Mouse (Mus musculus) ES-E14 (cell line): Measurements from ENCODE around the gene Adora3. TPM values are rescaled to one million over a fixed set of nuclear protein-coding genes. Genes with fewer than 3 reads are reported as not detected.

Source experiments
- DNase-seq: peaks from one replicate; pipeline ENCODE4 v3.0.0-alpha.2; 2013; ENCODE audit warnings: low read depth, low spot score
- H3K27ac ChIP-seq: 2 replicates; pipeline ENCODE4 v1.5.1; 2012; ENCODE audit warnings: low read depth, mild to moderate bottlenecking, low read length, moderate library complexity, mixed read lengths; ENCODE audit not compliant: poor library complexity, insufficient read depth, severe bottlenecking
- H3K36me3 ChIP-seq: 2 replicates; pipeline ENCODE4 v1.6.1; 2012; ENCODE audit warnings: mild to moderate bottlenecking, low read length, moderate library complexity, mixed read lengths; ENCODE audit not compliant: control insufficient read depth, poor library complexity, insufficient read depth, severe bottlenecking
- H3K4me1 ChIP-seq, 2 experiments: fragments of 150-350 bp in 1 of 2; sonication (generic) in 1 of 2; 2 replicates each; pipeline ENCODE4 v1.6.1; 2012; ENCODE audit warnings: low read length in 2 of 2, mild to moderate bottlenecking in 1 of 2, mixed read lengths in 1 of 2; ENCODE audit not compliant: control insufficient read depth in 2 of 2, insufficient read depth in 2 of 2, poor library complexity in 1 of 2
- H3K4me3 ChIP-seq, 2 experiments: fragments of 150-350 bp in 1 of 2; sonication (generic) in 1 of 2; 2 replicates each; pipeline ENCODE4 v1.5.1; 2012; ENCODE audit warnings: low read length in 2 of 2, low read depth in 1 of 2, mild to moderate bottlenecking in 1 of 2, mixed read lengths in 1 of 2; ENCODE audit not compliant: insufficient read depth in 1 of 2, poor library complexity in 1 of 2, severe bottlenecking in 1 of 2
- H3K9ac ChIP-seq: 2 replicates; pipeline ENCODE4 v1.6.1; 2012; ENCODE audit warnings: low read depth, mild to moderate bottlenecking, low read length, mixed read lengths; ENCODE audit not compliant: poor library complexity, insufficient read depth, severe bottlenecking
- H3K9me3 ChIP-seq: fragments of 150-350 bp; sonication (generic); 2 replicates; pipeline ENCODE4 v1.6.1; 2012; ENCODE audit warnings: low read depth, mild to moderate bottlenecking, low read length; ENCODE audit not compliant: control insufficient read depth, insufficient read depth
- CHD2 ChIP-seq: IDR thresholded peaks from 2 replicates; pipeline ENCODE4 v1.6.1; 2014; ENCODE audit warnings: mild to moderate bottlenecking, low read depth, low read length, inconsistent platforms
- HCFC1 ChIP-seq: IDR thresholded peaks from 2 replicates; pipeline ENCODE4 v1.6.1; 2012; ENCODE audit warnings: low read length, inconsistent platforms, borderline replicate concordance; ENCODE audit not compliant: insufficient read depth
- MAFK ChIP-seq: IDR thresholded peaks from 2 replicates; pipeline ENCODE4 v1.6.1; 2014; ENCODE audit warnings: mild to moderate bottlenecking, low read depth, low read length, inconsistent platforms; ENCODE audit not compliant: insufficient read depth
- ZC3H11A ChIP-seq: IDR thresholded peaks from 2 replicates; pipeline ENCODE4 v1.6.1; 2012; ENCODE audit warnings: low read depth, mild to moderate bottlenecking, inconsistent platforms, low read length, borderline replicate concordance
- ZNF384 ChIP-seq: IDR thresholded peaks from 2 replicates; pipeline ENCODE4 v1.6.1; 2012; ENCODE audit warnings: low read depth, low read length, inconsistent platforms
- in situ Hi-C, 2 experiments: fragments of 600-800 bp; cut with MboI; formaldehyde crosslinking; loops; one replicate each; pipeline ENCODE4 v1.15.1; 2025; ENCODE audit warnings: low sequenced_read_pairs in 2 of 2, inconsistent platforms in 1 of 2; ENCODE audit not compliant: unreplicated experiment in 2 of 2
- total RNA-seq: library from RNA; depleted of rRNA; stranded (reverse); fragments of 300-350 nt; gene quantifications from 2 replicates; pipeline ENCODE4 v1.2.3, GENCODE M21; 2012

Adora3 gene
- total RNA-seq, 1 experiment = not detected

DNA sequence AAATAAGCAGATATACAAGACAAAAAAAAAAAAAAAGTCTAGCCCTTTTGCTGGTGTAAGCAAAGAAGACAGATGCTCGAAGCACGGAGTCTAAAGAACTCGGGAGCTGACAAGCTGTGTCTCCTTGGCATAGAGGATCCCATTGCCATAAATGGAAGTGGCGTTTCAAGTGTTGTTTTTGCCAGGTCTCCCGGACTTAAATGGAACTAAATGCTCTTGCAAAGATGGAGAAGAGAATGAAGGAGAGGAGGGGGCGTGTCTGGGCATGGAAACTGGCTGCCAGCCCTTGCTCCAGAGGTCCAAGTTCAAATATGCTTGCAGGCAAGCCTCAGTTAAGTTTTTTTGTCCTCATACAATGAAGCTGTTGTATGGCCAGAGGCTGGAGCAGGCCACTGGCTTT lies 1.4 kb downstream of the Adora3 start:
- in situ Hi-C loops = no loop called here
- Histone ChIP-seq H3K4me3 (no peak overlapping the region), H3K4me1 (no peaks in the 10 kb centered on the region), H3K27ac (no peak overlapping the region), H3K9me3 (no peaks in the 10 kb centered on the region), H3K36me3 (no peaks in the 10 kb centered on the region), H3K9ac (no peak overlapping the region)
- TF ChIP-seq MAFK (no peak), ZC3H11A (no peak), ZNF384 (no peak), CHD2 (no peak), HCFC1 (no peak)
- no peak for DNase-seq

DNA sequence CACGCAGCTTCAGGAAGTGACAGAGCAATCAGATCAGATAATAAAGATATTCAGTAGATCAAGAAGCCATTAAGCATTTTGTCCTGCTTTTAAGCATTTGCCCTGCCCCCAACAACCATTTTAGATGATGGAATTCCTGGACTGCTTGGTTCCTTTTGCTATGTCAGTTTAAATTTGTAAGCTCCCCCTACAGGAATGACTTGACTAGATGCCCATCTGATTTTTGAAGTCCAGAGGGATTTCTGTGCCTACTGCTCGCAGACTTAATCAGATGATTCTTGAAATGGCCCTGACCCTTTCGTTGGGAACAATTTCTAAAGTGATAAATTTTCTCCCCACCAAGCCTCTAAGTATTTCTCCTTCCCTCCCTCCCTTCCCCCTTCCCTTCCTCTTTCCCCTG lies 1.9 kb downstream of the Adora3 start:
- H3K9me3 ChIP-seq = no peaks in the 10 kb centered on the region
- DNase-seq = no peak
- no peak for TF ChIP-seq MAFK
- no peak for TF ChIP-seq ZNF384
- TF ChIP-seq HCFC1 = no peak
- no peak for TF ChIP-seq ZC3H11A
- TF ChIP-seq CHD2 = no peak
- H3K36me3 ChIP-seq = no peaks in the 10 kb centered on the region
- in situ Hi-C loops = no loop called here
- no peak overlapping the region for H3K4me3 ChIP-seq
- no peaks in the 10 kb centered on the region for H3K4me1 ChIP-seq
- H3K27ac ChIP-seq = no peak overlapping the region
- no peak overlapping the region for H3K9ac ChIP-seq

DNA sequence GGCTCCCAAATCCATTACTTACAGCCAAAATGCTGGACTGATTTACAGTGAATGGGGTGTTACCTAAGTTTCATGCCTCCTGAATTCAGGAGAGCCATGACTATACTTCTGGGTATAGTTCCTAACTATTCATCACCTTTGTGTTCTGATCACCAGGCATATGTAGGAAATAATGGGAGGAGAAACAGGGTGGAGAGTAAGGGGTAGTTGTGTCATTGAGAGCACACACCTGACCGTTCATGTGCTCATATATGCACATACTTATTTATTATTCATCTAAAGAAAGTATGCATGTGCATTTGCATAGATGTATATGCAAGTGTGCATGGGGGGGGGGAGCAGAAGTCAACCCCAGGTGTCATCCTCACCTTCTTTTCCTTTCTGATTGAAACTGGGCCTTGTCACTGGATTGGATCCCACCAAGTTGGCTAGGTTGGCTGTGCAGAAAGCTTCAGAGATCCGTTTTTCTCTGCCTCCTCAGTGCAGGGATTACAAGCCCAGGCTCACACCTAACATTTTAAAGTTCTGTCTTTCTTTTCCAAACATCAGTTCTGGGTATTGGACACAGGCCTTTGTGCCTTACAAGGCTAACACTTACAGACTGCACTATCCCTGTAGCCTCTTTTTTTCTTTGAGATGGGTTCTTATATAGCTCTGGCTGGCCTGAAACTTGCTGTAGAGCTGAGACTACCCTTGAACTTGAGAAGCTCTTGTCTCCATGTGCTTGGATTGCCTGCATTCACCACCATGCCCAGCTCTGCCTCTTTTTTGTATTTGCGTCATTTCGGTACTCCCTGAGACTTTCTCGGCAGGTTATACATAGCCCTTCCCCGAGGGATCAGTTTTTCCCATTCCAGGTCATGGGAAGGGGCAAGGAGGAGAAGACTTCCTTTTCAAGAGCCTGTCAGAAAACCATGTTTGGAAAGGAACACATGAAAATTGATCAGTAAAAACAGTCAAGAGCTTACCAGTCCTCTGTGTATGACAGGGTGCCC lies 3.1 kb downstream of the Adora3 start:
- Histone ChIP-seq H3K4me1 (no peaks in the 10 kb centered on the region), H3K36me3 (no peaks in the 10 kb centered on the region), H3K4me3 (no peak overlapping the region), H3K9ac (no peak overlapping the region), H3K27ac (no peak overlapping the region), H3K9me3 (no peaks in the 10 kb centered on the region)
- TF ChIP-seq ZC3H11A = no peak
- no peak for TF ChIP-seq CHD2
- TF ChIP-seq HCFC1 = no peak
- TF ChIP-seq MAFK = no peak
- no peak for TF ChIP-seq ZNF384
- DNase-seq = no peak
- in situ Hi-C loops = no loop called here

GRCm38 (mm10) chr3:105876022-105876421 lies 5.4 kb downstream of the Adora3 start:
- Histone ChIP-seq H3K4me3 (no peak overlapping the region), H3K9ac (no peak overlapping the region), H3K4me1 (no peaks in the 10 kb centered on the region), H3K36me3 (no peaks in the 10 kb centered on the region), H3K9me3 (no peaks in the 10 kb centered on the region), H3K27ac (no peak overlapping the region)
- in situ Hi-C loops = no loop called here
- no peak for DNase-seq
- TF ChIP-seq ZC3H11A = no peak
- TF ChIP-seq MAFK = no peak
- no peak for TF ChIP-seq ZNF384
- no peak for TF ChIP-seq HCFC1
- TF ChIP-seq CHD2 = no peak
